Mouse (Mus musculus) 416B (cell line): Measurements from ENCODE around the gene Iglon5.

Experiments used
- DNase-seq: peaks from one replicate; pipeline ENCODE4 v3.0.0; 2011; ENCODE audit warnings: low read depth

Iglon5 gene

DNA sequence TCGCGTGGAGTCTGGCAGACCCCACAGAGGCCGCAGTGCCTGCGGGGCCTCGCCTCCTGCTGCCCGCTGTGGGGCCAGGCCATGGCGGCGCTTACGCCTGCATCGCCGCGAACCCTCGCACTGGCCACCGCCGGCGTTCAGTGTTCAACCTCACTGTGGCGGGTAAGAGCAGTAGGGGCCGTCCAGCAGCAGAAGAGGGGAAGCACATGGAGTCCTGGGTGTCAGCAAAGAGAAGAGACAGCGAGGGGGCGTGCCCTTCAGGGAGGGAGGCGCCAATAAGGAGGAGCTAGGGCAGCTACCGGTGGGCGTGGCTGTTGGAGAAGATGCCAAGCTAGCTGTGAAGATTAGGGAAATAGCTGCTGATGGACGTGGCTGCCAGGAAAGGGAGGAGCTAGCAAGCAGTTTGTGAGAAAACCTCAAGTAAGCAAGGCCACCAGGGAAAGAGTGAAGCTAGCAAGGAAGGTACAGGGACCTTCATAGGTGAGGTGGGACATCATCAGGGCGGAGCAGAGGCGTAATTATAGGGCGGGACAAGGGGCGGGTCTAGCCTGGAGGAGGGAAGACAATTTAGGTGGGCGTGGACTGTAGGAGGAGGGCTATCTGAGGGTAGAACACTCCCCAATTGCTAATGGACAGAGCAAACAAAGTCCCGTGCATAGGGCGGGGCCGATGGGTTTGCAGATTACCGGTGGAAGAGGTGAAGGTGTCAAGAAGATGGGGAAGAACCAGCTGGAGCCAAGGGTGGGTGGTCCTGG is 24.4 kb downstream of the Iglon5 start:
- peak; percentile 95 for DNase-seq

DNA sequence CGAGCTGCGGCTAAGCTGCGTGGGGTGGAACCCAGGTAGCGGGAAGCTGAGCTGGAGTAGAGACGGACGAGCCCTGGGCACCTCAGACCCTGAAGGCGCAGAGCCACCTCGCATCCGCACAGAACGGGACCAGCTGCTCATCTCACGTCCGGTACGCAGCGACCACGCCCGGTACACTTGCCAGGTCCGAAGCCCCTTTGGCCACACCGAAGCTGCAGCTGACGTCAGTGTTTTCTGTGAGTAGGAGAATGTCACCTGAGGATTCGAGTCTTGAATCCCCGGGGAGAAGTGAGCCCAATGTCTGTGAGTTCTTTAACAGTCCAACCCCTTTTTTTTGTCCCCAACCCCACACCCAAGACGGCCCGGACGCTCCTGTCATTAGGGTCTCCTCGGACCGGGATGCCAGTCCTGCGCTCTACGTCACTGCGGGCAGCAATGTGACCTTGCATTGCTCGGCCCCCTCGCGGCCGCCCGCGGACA is 25.0 kb downstream of the Iglon5 start:
- DNase-seq: no peak

DNA sequence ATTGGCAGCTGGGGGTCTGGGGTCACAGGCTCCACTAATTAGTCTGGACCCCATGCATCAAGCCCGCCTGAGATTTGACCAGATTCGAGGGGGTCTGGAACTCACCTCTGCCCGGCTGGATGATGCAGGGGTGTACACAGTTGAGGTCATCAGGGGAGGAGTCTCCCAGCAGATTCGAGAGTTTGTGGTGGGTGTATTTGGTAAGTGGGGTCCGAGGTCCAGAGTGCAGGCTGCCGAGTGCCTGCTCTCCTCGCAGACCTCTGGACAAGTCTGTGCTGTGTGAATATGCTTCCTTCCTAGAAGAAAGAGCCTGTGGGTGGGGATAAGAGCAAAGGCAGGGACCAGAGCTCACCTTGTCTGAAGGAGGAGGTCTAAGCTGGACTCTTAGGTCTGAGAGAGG is 25.9 kb downstream of the Iglon5 start:
- no peak for DNase-seq

DNA sequence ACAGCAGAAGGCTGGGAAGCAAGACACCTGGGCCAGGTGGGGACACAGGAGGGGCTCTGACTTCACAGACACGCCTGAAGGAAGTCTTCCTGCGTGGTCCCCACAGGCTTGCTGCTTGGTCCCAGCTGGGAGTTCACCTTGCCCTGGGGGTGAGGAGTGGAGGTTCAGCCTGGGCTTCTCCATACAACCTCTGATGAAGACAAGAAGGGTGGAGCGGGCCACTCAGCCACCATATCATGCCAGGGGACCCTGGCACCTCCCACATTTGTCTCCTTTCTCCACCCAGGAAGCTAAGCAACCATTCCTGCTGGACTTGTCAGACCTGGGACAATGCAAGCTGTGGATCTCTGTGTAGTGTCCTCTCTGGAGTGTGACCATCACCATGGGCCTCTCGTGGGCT is 27.0 kb downstream of the Iglon5 start, which contains the start of gene Vsig10l:
Gene Vsig10l, plus strand, starts transcription at position 301 of the 400 bp plus-strand sequence.
- DNase-seq: no peak

DNA sequence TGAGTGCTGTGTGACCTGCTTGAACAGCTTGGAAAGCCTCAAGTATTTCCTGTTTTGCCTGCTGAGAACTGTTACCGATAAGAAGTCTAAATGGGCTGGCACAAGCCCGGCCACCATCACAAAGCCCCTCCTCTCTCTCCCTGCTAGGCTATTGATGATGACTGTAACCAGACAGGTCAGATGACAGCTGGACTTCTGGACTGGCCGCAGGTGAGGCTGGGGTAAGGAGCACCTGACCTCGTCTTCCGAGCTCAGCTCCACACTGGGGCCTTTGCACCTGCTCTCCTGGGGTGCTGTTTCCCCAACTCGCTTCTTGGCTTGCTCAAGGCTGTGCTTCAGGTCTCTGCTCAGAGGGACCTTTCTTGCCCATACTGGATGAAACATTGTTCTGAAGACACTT is 35.5 kb downstream of the Iglon5 start:
- no peak for DNase-seq

DNA sequence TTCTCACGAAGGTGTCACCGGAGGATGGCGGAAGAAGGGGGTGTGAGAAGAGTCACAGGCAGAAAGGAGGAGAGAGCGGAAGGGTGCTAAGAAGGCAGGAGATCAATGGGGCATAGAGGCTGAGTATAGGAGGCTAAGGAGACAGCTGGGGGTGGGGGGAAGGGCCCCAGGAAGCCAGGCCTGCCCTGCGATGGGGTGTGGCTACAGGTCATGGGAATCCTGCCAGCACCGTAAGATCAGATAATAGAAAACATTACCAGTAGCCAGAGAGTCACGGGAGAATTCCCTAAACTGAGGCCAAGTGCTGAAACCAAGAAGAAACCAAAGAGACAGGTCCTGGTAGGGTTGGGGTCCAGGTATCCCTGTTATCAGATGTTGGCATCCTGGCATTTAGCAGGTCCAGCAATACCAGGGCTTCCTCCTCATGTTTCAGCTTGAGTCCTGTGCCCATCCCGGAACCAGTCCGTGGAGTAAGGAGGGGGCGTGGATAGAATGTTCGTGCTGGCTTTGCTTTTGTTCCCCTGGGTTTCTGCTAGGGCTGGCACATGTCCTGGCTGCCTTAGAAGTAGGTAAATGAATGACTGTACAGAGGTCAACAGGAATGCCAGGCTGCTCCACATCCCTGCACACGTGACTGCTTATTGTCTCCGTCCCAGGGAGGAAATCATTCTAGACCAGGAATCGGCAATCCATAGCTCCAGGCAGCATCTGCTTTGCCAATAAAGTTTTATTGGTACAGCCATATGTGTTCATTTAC is 36.1 kb downstream of the Iglon5 start:
- DNase-seq: no peak

DNA sequence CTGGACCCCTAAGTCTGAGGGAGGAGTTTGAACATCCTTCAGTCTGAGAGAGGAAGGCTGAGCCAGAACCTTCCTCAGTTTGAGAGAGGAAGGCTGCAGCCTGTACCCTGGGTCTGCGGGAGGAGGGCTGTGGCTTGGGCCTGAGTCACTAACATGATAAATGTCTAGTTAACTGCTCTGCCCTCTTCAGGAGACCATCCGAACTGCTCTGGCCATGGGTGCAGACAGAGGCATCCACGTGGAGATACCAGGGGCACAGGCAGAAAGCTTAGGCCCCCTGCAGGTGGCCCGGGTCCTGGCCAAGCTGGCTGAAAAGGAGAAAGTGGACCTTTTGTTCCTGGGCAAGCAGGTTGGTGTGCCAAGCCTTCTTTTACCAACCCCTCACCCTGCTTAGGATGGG is 37.3 kb downstream of the Iglon5 start:
- DNase-seq: peak; percentile 55

DNA sequence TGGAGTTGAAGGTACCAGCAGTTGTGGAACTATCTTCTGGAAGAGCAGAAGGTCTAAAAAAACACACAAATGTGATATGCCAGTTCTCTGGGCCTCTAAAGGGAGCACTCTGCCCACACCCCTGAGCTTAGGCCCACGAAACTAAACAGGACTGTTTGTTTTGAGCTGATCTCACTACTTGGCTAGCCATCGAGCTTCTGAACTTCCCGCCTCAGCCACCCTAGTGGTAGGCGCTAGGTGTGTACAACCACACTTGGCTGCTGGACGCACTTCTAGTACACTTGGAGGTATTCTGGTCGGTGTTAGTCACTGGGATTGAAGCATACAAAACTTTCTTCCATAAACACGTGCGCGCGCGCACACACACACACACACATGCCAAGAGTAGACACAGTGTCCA is 38.1 kb downstream of the Iglon5 start:
- no peak for DNase-seq

DNA sequence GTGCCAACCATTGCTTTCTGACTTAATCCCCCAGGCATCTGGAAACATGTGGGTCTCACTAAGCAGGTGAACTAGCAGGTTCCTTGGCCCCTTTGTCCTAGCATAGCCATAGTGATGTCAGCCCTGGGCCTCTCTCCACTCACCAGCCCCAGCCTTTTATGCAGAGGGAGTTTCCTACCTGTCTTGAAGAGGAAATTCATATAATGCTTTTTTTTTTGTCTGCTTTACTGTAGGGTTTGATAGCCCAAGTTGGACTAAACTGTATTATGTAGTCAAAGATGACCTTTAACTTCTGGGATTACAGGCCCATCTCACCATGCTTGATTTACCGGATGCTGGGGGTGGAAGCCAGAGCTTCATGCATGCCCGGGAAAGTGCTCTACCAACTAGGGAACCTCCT is 40.1 kb downstream of the Iglon5 start:
- no peak for DNase-seq

DNA sequence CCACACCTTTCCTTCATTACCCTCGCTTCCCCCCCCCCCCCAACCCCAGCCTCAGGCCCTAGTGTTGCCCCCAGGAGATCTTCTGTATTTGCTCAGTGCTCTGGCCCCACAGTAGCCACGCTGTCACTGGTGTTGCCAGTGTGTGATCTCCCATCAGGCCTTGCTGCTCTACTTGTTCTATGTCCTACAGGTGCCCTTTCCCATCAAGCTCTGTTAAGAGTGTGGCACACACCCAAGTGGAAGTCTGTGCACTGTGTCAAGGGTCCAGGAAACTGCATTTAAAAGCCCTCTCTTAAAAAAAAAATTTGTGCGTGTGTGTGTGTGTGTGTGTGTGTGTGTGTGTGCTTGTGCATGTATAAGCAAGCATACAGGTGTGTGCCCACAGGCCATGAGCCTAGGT is 41.6 kb downstream of the Iglon5 start:
- no peak for DNase-seq

DNA sequence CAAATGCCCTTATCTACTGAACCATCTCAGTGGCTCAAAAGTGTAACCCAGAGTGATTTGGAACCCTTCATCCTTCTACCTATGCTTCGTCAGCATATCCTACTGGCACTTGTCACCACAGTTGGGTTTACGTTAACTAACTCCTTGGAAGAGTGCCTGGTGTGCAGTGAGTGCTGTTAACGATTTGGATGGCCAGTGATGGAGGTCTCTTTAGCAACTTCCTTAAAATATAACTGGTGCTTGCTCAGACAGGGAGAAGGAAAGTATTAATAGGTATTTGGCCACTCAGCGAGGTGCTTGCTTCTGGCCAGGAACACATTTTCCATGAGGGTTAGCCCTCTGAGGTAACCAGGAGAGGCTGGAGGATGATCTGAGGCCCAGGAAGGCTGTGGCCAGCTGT is 42.1 kb downstream of the Iglon5 start:
- peak; percentile 30 for DNase-seq

DNA sequence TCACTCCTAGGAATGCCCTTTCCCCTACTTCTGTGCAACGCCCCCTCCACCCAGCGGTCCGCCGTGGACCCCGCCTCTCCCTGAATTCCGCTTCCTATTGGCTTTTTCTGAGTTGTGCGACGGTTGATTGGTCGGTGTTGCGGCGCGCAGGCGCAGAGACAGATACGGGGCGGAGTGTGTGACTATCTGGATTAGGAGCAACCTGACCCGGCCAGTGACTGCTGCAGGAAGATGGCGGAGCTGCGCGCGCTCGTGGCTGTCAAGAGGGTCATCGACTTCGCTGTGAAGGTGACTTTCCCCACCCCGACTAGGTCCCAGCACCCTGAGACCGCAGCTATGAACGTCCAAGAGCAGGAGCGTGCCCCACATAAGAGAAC is 46.0 kb downstream of the Iglon5 start, which contains the start of the genes Etfb and Gm45233:
Gene Etfb, plus strand, starts transcription at position 167 of the 377 bp plus-strand sequence.
Gene Gm45233, plus strand, starts transcription at position 212 of the 377 bp plus-strand sequence.
- peak; percentile 97 for DNase-seq

DNA sequence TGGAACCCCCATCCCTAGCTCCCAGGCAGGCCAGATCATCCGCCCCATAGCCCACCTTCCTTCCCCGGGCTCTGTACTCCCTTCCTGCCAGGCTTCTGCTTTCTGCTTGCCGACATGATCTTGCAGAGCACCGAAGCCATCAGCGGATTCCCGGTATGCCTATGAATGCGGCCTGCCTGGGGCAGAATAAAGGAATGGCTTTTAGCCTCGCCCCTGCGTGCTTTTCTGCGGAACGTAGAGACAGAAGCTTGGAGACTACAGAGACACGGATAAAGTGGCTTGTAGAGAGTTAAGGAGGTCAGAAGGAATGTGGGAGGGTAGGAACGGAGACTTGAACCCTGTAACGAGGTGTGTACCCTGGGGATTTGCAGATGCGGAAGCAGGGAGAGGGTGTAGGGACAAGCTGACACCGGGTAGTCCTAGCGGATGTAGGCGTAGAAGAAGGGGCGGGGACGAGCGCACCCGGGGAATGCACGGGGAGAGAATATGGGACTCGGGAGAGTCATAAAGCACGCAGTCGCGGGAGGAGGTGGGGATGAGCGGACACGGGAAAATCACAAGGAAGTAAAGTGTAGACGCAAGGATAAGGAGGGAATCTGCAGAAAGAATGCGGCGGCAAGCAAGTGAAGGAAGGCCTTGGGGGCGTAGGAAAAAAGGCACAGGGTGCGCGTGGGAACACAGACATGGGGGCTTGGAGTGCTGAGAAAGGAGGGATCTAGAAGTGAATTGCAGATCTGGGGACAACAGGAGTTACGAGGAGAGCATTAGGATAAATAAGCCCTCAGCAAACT is 46.6 kb downstream of the Iglon5 start:
- DNase-seq: peak; percentile 87

DNA sequence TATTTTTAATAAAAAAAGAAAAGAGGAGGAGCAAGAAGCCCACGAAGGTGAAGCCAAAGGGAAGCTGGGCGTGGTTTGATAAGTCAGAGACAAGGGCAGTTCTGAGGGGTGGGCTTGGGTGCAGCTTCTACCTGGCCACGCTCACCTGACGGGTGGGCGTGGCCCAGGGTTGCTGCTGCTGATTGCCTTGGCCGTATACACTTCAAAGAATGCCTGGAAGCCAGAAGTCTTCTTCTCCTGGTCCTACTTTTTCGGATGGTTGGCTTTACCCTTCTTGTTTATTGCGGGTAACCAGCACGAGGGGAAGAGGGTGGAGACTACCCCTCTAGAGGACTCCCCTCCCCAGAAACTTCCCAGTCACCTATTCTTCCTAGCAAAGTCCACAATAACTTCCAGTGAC is 47.2 kb downstream of the Iglon5 start:
- DNase-seq: no peak

DNA sequence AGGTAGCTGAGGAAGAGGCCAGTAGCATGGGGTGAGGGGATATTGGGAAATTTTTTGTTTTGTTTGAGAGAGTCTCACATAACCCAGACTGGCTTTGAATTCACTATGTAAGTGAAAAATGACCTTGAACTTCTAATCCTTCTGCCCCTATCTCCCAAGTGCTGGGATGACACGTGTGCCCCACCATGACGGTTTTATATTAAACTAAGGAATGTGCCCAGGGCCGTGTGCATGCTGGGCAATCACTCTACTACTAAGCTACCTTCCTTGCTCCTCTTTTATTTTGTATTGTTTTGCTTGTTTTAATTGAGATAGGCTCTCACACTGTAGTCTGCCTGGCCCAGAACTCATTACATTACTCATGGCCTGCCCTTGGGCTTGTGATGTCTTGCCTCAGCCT is 48.8 kb downstream of the Iglon5 start:
- no peak for DNase-seq

DNA sequence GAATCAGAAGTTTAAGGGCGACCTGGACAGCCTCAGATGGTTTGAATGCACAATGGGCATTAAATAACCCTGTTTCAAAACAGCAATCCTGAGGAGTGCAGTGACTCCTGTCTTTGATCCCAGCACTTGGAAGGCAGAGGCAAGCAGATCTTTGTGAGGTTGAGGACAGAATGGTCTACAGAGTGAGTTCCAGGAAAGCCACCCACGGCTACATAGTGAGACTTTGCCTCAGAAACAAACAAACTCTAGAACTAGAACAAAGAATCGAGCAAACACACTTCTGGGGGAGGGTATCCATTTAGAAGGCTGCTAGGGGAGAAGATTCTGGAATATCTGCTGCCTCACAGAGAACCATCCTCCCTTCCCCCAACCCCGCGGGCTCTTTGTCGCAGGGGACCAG is 49.4 kb downstream of the Iglon5 start, which contains the start of gene Cldnd2:
Gene Cldnd2, plus strand, starts transcription at position 301 of the 400 bp plus-strand sequence.
- DNase-seq: no peak

DNA sequence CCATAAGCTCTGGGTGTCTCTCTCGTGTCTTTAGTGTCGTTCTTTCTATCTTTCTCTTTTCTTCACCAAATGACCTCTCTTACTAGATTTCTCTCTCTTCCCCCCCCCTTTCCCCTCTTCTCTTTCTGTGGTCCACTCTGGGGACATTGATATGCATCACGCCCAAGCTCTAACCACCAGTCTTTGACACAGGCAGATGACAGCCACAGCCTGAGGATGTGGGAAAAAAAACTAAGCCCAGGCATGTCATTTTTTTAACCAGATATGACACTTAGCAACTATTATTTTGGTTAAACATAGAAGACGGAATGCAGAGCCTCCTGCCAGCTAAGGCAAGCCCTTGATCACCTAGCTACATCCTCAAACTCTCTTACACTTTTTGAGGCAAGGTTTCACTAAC is 51.3 kb downstream of the Iglon5 start:
- DNase-seq: peak; percentile 85

DNA sequence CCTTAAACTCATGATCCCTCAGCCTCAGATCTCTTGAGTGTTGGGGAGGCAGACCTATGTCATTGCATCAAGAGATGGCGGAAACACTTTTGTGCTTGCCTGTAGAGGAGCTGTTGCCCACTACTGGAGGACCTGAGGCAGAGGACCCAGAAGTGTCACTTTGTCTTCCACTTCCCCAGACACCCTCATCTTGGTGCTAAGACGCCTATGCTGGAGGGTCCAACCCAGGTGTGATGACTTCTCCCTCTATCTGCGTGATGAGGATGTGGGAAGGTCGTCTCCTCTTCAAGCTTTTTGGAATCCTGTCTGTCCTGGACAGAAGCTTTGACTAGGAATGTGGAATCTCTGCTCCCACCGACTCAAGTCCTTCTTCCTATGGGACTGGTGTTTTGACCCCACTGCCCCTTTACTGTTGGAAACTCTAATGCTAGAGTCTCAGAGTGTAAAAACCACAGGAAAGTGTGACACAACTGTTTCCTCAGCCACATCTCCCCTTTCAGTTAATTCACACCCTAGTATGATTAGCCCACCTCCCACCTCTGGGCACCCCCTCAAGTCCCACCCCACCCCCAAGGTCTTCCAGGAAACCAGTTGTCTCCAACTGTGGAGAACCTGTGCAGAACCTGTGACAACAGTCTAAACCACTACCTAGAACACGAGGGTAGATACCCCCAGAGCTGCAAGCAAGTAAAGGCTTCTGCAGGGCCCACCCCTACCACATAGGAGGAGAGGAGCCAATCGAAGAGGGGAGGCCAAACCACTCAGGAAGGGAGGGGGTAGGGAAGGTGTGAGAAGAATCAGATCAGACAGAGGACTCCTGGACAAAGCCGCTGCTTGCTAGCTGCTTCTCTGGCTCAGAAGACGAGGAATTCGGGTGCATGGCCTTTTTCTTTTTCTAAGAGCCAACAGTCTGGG is 53.3 kb downstream of the Iglon5 start, which contains the start of gene Nkg7:
Gene Nkg7, plus strand, starts transcription at position 733 of the 915 bp plus-strand sequence.
- DNase-seq: peak; percentile 56

DNA sequence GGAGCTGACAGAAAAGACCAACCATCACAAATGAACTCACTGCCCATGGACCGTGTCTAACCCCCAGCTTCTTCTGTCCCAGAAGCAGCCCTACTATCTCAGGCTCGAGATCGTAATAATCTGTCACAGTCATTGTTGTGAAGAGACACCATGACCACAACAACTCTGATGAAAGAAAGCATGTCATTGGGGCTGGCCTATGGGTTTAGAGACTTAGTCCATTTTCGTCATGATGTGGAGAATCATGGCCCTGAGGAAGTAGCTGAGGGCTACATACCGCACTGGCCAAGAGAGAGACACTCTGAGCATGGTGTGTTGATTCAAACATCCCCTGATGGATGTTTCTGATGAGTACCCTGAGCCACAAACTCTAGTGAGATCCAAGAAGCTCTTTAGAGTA is 55.2 kb downstream of the Iglon5 start:
- DNase-seq: no peak

DNA sequence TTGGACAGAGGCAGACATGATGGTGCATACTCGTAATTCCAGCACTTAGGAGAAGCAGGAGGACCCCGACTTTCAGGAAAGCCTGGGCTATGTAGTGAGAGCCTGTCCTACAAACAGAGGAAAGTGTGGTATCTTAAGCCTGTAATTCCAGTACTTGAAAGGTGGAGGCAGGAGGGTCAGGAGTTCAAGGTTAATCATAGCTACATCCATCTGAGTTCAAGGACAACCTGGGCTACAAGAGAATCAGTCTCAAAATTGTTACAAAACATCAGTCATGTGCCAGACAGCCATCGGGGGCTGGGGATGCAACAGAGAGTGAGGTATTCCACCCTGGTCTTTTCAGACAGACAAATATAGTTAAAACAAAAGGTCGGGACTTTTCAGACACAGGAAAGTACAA is 57.0 kb downstream of the Iglon5 start:
- DNase-seq: no peak

DNA sequence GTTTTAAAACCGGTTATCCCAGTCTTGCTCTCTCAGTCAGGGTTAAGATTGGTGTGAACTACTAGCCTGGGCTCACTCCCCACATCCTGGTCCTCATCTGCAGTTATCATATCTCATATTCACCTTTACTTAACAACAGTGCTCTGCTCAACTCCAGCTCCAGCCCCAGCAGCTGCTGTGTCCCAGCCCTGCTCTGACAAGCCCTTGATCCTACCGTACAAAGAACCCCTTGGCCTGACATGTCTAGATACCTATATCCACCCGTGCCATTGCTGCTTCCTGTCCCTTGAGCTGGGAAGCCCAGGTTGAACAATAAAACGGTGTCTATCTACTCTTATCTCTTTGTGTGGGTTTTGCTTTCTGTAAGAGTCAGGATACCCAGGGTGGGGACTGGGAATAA is 60.4 kb downstream of the Iglon5 start:
- DNase-seq: no peak
